Mouse (Mus musculus): Measurements from ENCODE around the gene Gal3st2. TPM values are rescaled to one million over a fixed set of nuclear protein-coding genes. Genes with fewer than 3 reads are reported as not detected.
"Not testable (repeated sequence)": the region's sequence is repeated elsewhere in the genome, so short reads cannot be mapped to it uniquely, and the experiment has no call there.

Gene Gal3st2
- polyA plus RNA-seq, 1 experiment: not detected

DNA sequence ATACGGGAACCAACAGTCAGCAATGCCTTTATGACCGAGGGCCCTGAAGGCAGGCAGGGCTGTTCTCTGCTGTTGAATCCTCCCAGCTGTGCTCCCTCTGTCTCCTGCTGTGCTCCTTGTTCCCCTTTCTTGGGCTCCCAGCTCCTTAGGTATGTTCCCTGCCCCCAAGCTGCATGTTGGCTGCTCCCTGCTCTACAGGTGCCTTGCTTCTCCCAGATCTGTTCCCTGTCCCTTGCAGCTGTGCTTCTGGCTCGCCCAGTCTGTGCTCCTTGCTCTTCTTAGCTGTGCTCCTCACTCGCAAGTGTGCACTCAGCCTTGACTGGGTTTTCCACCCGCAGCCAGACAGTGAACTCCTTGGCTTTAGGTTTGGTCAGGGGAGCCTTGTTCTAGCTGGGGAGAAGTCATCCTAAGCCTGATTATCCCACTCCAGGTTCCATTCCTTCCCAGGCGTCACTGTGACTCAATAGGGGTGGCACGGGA, 26.4 kb upstream of the Gal3st2 start:
- TF ChIP-seq CTCF (IDR thresholded peaks at IDR 0.05; ENCODE audit: borderline replicate concordance, insufficient read depth, low read length) (no peak), POLR2A (IDR thresholded peaks at IDR 0.05; ENCODE audit: low read depth, low read length) (no peak)
- Histone ChIP-seq H3K4me1 (ENCODE audit: control insufficient read depth, insufficient read depth, low read length) (peaks cover 2% of the 10 kb centered on the region; the same call in 1 of the 2 replicates), H3K27ac (ENCODE audit: insufficient read depth, low read length) (no peak overlapping the region), H3K4me3 (ENCODE audit: insufficient read depth, low read length) (no peak overlapping the region)

DNA sequence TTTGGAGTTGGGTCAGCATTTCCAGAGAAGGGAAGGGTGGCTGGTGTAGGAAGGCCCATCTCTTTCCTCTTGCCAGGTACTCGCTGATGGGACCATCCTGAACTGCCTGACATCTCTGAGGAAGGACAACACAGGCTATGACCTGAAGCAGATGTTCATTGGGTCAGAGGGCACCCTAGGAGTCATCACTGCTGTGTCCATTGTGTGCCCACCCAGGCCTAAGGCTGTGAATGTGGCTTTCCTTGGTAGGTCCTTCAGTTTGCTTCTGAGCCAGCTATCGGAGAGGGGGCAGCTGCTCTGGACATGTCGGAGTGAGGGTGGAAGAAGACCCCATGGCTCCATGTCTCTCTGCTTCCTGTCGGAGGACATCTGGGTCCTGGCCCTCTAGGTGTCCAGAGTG, 25.9 kb upstream of the Gal3st2 start:
- H3K4me3 ChIP-seq (ENCODE audit: insufficient read depth, low read length): no peak overlapping the region
- H3K27ac ChIP-seq (ENCODE audit: insufficient read depth, low read length): peak overlapping the region; percentile 63
- TF ChIP-seq POLR2A (IDR thresholded peaks at IDR 0.05; ENCODE audit: low read depth, low read length) (no peak), CTCF (IDR thresholded peaks at IDR 0.05; ENCODE audit: borderline replicate concordance, insufficient read depth, low read length) (no peak)
- peaks cover 2% of the 10 kb centered on the region; the same call in 1 of the 2 replicates for H3K4me1 ChIP-seq (ENCODE audit: control insufficient read depth, insufficient read depth, low read length)

DNA sequence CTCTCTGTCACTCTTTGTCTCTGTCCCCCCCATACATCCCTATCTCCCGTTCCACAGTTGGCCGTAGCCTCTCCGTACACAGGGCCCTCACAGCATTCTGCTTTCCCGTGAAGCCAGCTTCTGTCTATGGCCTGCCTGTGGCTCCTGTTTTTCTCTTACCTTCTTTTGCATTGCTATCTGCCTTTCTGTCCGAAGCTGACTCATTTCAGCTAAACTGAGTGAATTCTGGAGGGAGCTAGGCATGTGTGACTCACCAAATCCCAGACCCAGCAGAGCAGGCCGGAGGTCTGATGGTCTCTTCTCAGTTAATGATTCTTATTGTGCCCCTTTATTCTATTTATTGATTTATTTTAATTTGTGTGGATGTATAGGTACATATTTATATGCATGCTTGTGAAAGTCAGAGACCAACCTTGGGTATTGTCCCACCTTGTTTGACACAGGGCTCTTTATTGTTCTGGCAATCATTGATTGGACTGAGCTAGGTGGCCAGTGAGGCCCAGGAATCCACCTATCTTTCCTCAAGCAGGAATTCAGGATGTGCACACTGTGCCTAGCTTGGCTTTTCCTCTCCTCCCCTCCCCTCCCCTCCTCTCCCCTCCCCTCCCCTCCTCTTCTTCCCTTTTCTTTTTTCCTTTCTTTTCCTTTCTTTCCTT, 25.1 kb upstream of the Gal3st2 start:
- no peak for TF ChIP-seq POLR2A (IDR thresholded peaks at IDR 0.05; ENCODE audit: low read depth, low read length)
- no peak for TF ChIP-seq CTCF (IDR thresholded peaks at IDR 0.05; ENCODE audit: borderline replicate concordance, insufficient read depth, low read length)
- H3K4me1 ChIP-seq (ENCODE audit: control insufficient read depth, insufficient read depth, low read length): peaks cover 2% of the 10 kb centered on the region; the same call in 1 of the 2 replicates
- H3K4me3 ChIP-seq (ENCODE audit: insufficient read depth, low read length): no peak overlapping the region
- H3K27ac ChIP-seq (ENCODE audit: insufficient read depth, low read length): peak overlapping the region; percentile 63

DNA sequence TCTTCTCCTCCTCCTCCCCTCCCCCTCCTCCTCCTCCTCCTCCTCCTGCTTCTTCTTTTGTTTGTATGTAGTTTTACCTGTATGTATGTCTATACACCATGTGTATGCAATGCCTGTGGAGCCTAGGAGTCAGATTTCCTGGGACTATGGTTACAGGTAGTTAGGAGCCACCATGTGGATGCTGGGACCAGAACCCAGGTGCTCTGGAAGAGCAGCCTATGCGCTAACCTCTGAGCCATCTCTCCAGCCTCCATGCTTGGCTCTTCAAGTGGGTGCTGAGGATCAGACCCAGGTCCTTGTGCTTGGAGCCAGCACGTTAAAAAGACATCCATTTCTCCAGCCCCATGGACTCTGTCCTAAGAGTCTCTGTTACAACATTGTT, 24.6 kb upstream of the Gal3st2 start:
- H3K4me3 ChIP-seq (ENCODE audit: insufficient read depth, low read length): no peak overlapping the region
- no peak overlapping the region for H3K27ac ChIP-seq (ENCODE audit: insufficient read depth, low read length)
- TF ChIP-seq POLR2A (IDR thresholded peaks at IDR 0.05; ENCODE audit: low read depth, low read length): no peak
- no peak for TF ChIP-seq CTCF (IDR thresholded peaks at IDR 0.05; ENCODE audit: borderline replicate concordance, insufficient read depth, low read length)
- peaks cover 2% of the 10 kb centered on the region; the same call in 1 of the 2 replicates for H3K4me1 ChIP-seq (ENCODE audit: control insufficient read depth, insufficient read depth, low read length)

DNA sequence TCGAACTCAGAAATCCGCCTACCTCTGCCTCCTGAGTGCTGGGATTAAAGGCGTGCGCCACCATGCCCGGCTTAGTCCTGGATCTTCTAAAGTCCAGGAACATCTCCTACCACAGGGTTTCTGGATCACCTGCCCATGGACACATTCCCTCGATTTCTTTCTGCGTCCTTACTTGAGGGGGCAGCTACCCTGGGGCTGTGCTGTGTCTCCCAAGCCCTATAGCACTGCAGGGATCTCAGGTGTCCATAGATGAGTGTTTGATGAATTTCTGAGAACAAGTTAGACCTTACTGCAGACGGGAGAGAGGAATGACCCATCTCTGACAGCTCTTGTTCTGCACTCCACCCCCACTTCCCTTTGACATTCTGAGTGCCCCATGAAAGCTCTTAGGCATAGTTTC, 23.8 kb upstream of the Gal3st2 start:
- TF ChIP-seq POLR2A (IDR thresholded peaks at IDR 0.05; ENCODE audit: low read depth, low read length) (no peak), CTCF (IDR thresholded peaks at IDR 0.05; ENCODE audit: borderline replicate concordance, insufficient read depth, low read length) (no peak)
- H3K27ac ChIP-seq (ENCODE audit: insufficient read depth, low read length): no peak overlapping the region
- no peak overlapping the region for H3K4me3 ChIP-seq (ENCODE audit: insufficient read depth, low read length)
- peaks cover 2% of the 10 kb centered on the region; the same call in 1 of the 2 replicates for H3K4me1 ChIP-seq (ENCODE audit: control insufficient read depth, insufficient read depth, low read length)

DNA sequence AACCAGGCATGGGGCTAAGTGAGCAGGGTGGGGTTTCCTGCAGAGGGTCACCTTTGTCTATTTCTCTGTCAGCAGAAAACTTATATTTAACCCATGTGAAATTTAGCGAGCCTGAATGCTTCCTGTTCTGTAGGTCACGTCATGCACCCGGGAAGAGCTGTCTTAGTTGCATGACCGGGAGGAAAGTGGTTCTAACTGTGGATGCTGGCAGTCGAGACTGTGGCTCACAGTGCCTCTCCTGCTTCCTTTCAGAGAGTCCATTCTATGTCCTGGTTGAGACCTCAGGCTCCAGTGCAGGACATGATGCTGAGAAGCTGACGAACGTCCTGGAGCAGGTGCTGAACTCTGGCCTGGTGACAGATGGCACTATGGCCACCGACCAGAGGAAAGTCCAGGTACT, 22.5 kb upstream of the Gal3st2 start:
- H3K27ac ChIP-seq (ENCODE audit: insufficient read depth, low read length); H3K4me3 ChIP-seq (ENCODE audit: insufficient read depth, low read length); H3K4me1 ChIP-seq (ENCODE audit: control insufficient read depth, insufficient read depth, low read length): not testable (repeated sequence)

DNA sequence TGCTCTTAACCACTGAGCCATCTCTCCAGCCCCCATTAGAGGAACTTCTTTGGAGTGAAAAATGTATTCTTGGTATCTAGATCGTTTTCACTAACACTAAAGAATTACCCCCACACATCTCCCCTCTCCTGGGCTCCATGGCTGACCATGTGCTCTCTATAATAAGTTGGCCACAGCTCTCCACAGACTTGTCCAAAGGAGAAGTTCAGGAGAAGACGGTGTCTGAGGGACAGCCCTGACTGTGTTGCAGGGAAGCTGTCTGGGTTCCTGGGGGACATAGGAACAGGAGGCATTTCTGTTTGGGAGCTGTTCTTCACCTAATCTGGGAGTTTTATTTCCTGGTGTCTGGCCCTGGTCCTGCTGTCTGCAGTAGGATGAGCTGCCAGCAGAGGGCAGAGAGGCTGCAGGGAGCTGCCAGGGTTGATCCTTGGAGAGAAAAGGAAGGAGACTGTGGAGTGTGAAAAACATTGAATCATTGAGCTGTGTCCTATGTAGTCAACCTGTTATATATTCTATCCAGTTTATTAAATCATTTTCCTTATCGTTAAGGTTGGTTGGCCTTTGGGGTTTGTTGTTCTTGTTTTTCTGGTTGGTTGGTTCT, 15.2 kb upstream of the Gal3st2 start:
- H3K4me3 ChIP-seq (ENCODE audit: insufficient read depth, low read length); H3K4me1 ChIP-seq (ENCODE audit: control insufficient read depth, insufficient read depth, low read length); H3K27ac ChIP-seq (ENCODE audit: insufficient read depth, low read length): not testable (repeated sequence)

DNA sequence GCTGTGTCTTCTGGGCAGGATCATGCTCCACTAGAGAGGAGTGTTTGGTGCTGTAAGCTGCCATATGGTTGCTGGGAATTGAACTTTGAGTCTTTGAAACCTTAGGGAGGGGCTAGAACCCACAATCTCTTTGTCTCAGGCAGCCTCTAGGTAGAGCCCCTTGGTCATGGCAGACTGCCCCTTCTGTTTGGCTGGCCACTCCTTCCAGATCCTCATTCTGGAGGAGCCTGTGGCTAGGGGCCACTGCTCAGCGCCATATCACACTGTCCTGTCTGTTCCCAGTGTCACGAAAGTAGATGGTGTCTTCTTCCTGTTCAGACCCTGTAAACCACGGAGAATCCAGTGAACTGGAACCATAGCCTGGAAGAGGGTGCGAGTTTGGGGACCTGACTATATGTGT, 5.3 kb upstream of the Gal3st2 start:
- not testable (repeated sequence) for H3K4me1 ChIP-seq (ENCODE audit: control insufficient read depth, insufficient read depth, low read length); H3K27ac ChIP-seq (ENCODE audit: insufficient read depth, low read length); H3K4me3 ChIP-seq (ENCODE audit: insufficient read depth, low read length)

DNA sequence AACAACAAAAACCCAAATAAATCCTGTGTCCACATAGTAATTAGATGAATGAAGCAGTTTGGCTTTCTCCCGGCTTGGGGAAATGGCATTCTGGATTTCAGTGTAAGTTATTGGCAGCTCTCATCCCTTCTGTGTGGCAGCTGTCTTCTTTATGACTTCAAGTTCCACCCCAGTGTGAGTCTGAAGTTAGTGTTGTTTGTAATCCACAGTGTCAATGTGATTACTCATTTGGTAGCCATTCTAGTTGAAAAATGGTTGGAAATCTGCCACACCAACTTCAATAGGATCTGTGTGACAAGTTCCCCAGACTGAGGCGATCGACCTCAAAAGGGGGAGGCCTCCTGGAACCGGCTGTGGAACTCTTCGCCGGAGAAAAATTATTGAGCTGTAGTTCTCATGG, 3.7 kb upstream of the Gal3st2 start:
- no peak overlapping the region for H3K4me3 ChIP-seq (ENCODE audit: insufficient read depth, low read length)
- no peak for TF ChIP-seq CTCF (IDR thresholded peaks at IDR 0.05; ENCODE audit: borderline replicate concordance, insufficient read depth, low read length)
- TF ChIP-seq POLR2A (IDR thresholded peaks at IDR 0.05; ENCODE audit: low read depth, low read length): no peak
- H3K4me1 ChIP-seq (ENCODE audit: control insufficient read depth, insufficient read depth, low read length): no peaks in the 10 kb centered on the region
- no peak overlapping the region for H3K27ac ChIP-seq (ENCODE audit: insufficient read depth, low read length)

DNA sequence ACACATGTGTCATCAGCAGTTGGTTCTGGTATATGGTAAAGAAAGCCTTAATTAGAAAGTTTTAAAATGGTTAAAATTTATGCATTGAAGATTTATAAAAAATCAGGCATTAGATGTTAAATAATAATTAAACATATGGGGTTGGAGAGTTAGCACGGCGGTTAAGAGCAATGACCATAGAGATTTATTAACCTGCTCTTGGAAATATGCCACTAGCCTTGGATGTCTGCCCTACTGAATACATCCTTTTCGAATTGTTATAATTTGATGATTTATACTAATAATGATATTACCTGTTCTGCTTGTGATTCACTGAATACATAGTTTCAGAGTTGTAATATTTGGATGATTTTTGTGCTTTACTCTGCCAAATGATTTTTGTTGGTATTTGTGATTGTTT, 3.1 kb upstream of the Gal3st2 start:
- no peak for TF ChIP-seq CTCF (IDR thresholded peaks at IDR 0.05; ENCODE audit: borderline replicate concordance, insufficient read depth, low read length)
- no peak for TF ChIP-seq POLR2A (IDR thresholded peaks at IDR 0.05; ENCODE audit: low read depth, low read length)
- Histone ChIP-seq H3K4me3 (ENCODE audit: insufficient read depth, low read length) (no peak overlapping the region), H3K4me1 (ENCODE audit: control insufficient read depth, insufficient read depth, low read length) (no peaks in the 10 kb centered on the region), H3K27ac (ENCODE audit: insufficient read depth, low read length) (no peak overlapping the region)

DNA sequence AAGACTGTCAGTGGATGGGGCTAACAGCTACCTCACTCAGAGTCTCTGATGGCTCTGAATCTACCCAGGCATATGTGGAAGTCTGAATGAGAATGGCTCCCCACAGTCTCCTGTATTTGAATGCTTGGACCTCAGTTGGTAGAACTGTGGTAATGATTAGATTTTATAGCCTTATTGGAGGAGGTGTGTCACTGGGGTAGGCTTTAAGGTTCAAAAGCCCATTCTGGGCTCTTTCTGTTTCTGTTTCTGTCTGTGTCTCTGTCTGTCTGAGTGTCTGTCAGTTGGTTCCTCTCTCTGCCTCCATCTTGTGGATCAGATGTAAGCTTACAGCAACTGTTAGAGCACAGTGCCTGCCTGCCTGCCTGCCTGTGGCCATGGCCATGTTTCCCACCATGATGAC, 1.5 kb upstream of the Gal3st2 start:
- H3K27ac ChIP-seq (ENCODE audit: insufficient read depth, low read length): no peak overlapping the region
- TF ChIP-seq POLR2A (IDR thresholded peaks at IDR 0.05; ENCODE audit: low read depth, low read length) (no peak), CTCF (IDR thresholded peaks at IDR 0.05; ENCODE audit: borderline replicate concordance, insufficient read depth, low read length) (no peak)
- no peak overlapping the region for H3K4me3 ChIP-seq (ENCODE audit: insufficient read depth, low read length)
- no peaks in the 10 kb centered on the region for H3K4me1 ChIP-seq (ENCODE audit: control insufficient read depth, insufficient read depth, low read length)

DNA sequence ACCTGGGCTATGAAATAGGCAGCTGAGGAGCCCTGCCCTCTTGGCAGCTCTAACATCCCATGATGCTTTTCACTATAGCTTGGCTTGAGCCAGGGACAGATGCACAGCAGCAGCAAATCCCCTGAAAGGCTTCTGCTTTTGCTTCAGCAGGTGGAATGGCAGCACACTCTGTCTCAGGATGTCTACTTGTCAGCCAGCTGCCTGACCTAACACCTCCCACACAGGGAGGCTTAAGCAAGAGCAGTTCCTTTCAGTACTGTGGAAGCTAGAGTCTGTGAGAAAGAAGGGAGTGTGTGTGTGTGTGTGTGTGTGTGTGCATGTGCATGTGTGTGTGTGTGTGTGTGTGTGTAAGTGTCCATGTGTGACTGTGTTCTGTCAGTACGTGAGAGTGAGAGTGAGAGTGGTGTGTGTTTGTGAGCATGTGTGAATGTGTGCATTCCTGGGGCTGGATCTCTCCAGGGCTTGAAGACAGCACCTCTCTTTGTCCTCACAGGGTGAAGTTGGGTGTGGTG, 10.5 kb downstream of the Gal3st2 start:
- H3K27ac ChIP-seq (ENCODE audit: insufficient read depth, low read length); H3K4me3 ChIP-seq (ENCODE audit: insufficient read depth, low read length); H3K4me1 ChIP-seq (ENCODE audit: control insufficient read depth, insufficient read depth, low read length): not testable (repeated sequence)

DNA sequence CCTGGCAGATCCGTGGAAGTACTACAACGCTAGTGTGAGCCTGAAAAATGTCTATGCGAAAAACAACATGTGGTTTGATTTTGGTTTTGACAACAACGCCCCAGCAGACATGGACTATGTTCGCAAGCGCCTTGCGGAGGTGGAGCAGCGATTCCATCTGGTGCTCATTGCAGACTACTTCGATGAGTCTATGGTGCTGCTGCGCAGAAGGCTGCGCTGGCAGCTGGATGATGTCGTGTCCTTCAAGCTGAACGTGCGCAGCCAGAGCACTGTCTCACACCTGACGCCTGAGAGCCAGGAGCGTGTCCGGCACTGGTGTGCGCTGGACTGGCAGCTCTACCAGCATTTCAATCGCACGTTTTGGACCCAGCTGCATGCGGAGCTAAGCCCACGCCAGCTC, 13.3 kb downstream of the Gal3st2 start:
- not testable (repeated sequence) for H3K27ac ChIP-seq (ENCODE audit: insufficient read depth, low read length); H3K4me1 ChIP-seq (ENCODE audit: control insufficient read depth, insufficient read depth, low read length); H3K4me3 ChIP-seq (ENCODE audit: insufficient read depth, low read length)

DNA sequence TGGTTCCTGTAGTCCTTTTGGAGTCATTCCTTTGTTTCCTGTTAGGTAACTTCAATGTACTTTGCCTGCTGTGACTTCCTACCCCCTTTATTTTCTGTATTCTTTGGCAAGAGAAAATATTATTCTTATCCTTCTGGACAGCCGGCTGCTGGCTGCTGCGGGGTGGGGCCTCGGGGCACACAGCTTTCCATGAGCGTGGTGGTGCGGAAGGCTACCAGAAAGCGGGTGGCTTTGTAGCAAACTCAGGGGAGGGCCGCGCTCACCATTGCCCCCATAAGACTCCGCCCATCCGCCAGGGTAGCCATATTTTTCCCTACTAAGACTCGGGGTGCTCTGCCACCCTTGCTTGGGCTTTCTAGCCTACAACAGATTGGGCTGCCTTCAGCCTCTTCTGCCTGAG, 20.7 kb downstream of the Gal3st2 start:
- not testable (repeated sequence) for H3K4me3 ChIP-seq (ENCODE audit: insufficient read depth, low read length); H3K4me1 ChIP-seq (ENCODE audit: control insufficient read depth, insufficient read depth, low read length); H3K27ac ChIP-seq (ENCODE audit: insufficient read depth, low read length)

All from embryonic fibroblast, embryonic 13.5 days (primary cell).